Mouse (Mus musculus): ENCODE results near the gene Gosr2. TPM values are rescaled to one million over a fixed set of nuclear protein-coding genes. Genes with fewer than 3 reads are reported as not detected.

Gosr2 gene
- polyA plus RNA-seq (2015; fragmentation: Nextera tagmentation; extraction: Ambion mirVana) = 90.9 and 99.5 TPM in 2 replicates

GRCm38 (mm10) chr11:103697565-103698176 lies at the start of gene Gosr2:
Gosr2 (minus strand) TSS chr11:103697898.
- no peaks in the 10 kb centered on the region for H3K36me3 ChIP-seq (ENCODE audit: poor library complexity, severe bottlenecking)
- WGBS = under 1% methylated on average over 57 of the region's 57 CpGs

DNA sequence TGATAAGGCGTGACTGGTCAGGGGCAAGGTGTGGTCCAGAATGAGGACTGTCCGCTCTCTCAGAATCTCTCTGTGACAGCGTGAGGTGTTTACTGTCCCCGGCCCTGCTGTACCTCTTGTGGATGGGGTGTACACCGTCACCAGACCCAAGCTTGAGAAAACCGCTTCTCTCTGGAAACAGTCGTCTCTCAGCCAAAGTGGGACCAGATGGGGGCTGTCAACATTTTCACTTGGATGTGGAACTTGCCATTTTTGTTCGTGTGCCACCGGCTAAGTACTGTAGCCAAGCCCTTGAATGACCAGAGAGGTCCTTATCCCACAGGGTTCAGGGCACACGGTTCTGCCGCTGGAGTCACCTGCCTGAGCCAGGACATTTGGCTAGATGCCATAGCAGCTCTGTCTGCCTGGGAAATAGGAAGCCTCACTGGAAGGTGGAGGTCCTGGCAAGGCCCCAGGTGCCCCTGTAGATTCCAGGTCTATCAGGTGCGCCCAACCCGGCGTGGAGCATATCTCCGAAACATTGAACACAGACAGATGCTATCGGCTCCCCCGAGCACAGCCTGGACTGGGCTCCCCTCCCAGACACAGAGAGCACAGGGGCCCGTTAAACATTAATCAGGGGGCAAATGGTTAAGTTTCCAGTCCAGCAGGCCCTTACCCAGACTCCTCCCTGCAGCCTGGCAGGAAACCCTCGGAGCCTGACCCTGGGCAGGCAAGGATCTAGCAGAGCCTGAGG lies 37.5 kb upstream of the Gosr2 start:
- H3K36me3 ChIP-seq (ENCODE audit: poor library complexity, severe bottlenecking) = no peaks in the 10 kb centered on the region
- no peaks in the 10 kb centered on the region for H3K9me3 ChIP-seq (replicated peaks)
- no peaks in the 10 kb centered on the region for H3K4me1 ChIP-seq
- H3K27me3 ChIP-seq = peaks cover 12% of the 10 kb centered on the region; the same call in 1 of the 2 replicates
- H3K4me3 ChIP-seq = no peak overlapping the region
- H3K27ac ChIP-seq = no peak overlapping the region
- H3K4me2 ChIP-seq = no peak overlapping the region
- 76% methylated on average over 19 of the region's 19 CpGs for WGBS
- H3K9ac ChIP-seq = no peak overlapping the region
- ATAC-seq = no peak

More at GRCm38 (mm10) chr11:103697565-103698176, at the start of gene Gosr2:
- Histone ChIP-seq H3K27me3 (no peaks in the 10 kb centered on the region), H3K4me3 (peak within 1 kb of the TSS; percentile 94), H3K4me2 (peak within 1 kb of the TSS; percentile 68), H3K9me3 (replicated peaks) (no peaks in the 10 kb centered on the region), H3K4me1 (peaks cover 23% of the 10 kb centered on the region), H3K9ac (peak within 1 kb of the TSS; percentile 90), H3K27ac (peak within 1 kb of the TSS; percentile 96)
- peak; percentile 98 for ATAC-seq

GRCm38 (mm10) chr11:103734411-103735045 lies 36.8 kb upstream of the Gosr2 start:
- Histone ChIP-seq H3K36me3 (ENCODE audit: poor library complexity, severe bottlenecking) (no peaks in the 10 kb centered on the region), H3K27me3 (peaks cover 7% of the 10 kb centered on the region; the same call in 1 of the 2 replicates), H3K4me1 (no peaks in the 10 kb centered on the region), H3K9me3 (replicated peaks) (no peaks in the 10 kb centered on the region), H3K4me3 (no peak overlapping the region), H3K27ac (no peak overlapping the region), H3K4me2 (no peak overlapping the region), H3K9ac (no peak overlapping the region)
- 73% methylated on average over 5 of the region's 5 CpGs for WGBS
- no peak for ATAC-seq

- WGBS = 93% methylated on average over 2 of the region's 2 CpGs
- Histone ChIP-seq H3K4me2 (no peak overlapping the region), H3K27me3 (peaks cover 5% of the 10 kb centered on the region; the same call in 1 of the 2 replicates), H3K27ac (no peak overlapping the region), H3K4me1 (no peaks in the 10 kb centered on the region), H3K36me3 (ENCODE audit: poor library complexity, severe bottlenecking) (no peaks in the 10 kb centered on the region), H3K9me3 (replicated peaks) (no peaks in the 10 kb centered on the region), H3K4me3 (no peak overlapping the region), H3K9ac (no peak overlapping the region)
- ATAC-seq = no peak
Observed at GRCm38 (mm10) chr11:103733961-103734360, 36.3 kb upstream of the Gosr2 start.

GRCm38 (mm10) chr11:103733069-103733468 lies 35.4 kb upstream of the Gosr2 start:
- H3K4me2 ChIP-seq = no peak overlapping the region
- 70% methylated on average over 4 of the region's 4 CpGs for WGBS
- no peak overlapping the region for H3K9ac ChIP-seq
- H3K27me3 ChIP-seq = peaks cover 5% of the 10 kb centered on the region; the same call in 1 of the 2 replicates
- H3K9me3 ChIP-seq (replicated peaks) = no peaks in the 10 kb centered on the region
- ATAC-seq = no peak
- H3K27ac ChIP-seq = no peak overlapping the region
- H3K4me3 ChIP-seq = no peak overlapping the region
- no peaks in the 10 kb centered on the region for H3K36me3 ChIP-seq (ENCODE audit: poor library complexity, severe bottlenecking)
- no peaks in the 10 kb centered on the region for H3K4me1 ChIP-seq

GRCm38 (mm10) chr11:103732306-103732705 lies 34.6 kb upstream of the Gosr2 start:
- WGBS = 78% methylated on average over 7 of the region's 7 CpGs
- Histone ChIP-seq H3K4me3 (no peak overlapping the region), H3K27me3 (peaks cover 5% of the 10 kb centered on the region; the same call in 1 of the 2 replicates), H3K9me3 (replicated peaks) (no peaks in the 10 kb centered on the region), H3K36me3 (ENCODE audit: poor library complexity, severe bottlenecking) (no peaks in the 10 kb centered on the region), H3K27ac (no peak overlapping the region), H3K4me2 (no peak overlapping the region), H3K4me1 (no peaks in the 10 kb centered on the region), H3K9ac (no peak overlapping the region)
- no peak for ATAC-seq

DNA sequence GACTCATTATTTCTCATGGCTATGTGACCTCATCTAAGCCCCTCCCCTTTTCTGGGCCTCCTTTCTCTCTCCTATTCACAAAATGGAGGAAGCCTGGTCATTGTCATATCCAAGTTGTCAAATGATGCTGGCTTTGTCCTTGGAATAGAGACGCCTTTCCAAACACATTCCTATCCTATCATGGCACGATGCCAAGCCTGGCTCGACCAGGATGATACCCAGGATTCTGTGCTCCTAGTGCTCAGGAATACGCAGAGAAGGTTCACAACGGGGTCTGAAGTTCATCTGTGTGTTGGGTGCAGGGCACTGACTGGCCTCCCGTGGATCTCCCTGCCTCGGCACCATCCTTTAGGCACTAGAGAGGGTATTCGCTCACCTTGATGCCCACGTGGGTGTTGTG lies 33.9 kb upstream of the Gosr2 start:
- H3K27me3 ChIP-seq = peaks cover 5% of the 10 kb centered on the region; the same call in 1 of the 2 replicates
- no peaks in the 10 kb centered on the region for H3K4me1 ChIP-seq
- no peak overlapping the region for H3K9ac ChIP-seq
- no peak for ATAC-seq
- H3K9me3 ChIP-seq (replicated peaks) = no peaks in the 10 kb centered on the region
- H3K36me3 ChIP-seq (ENCODE audit: poor library complexity, severe bottlenecking) = no peaks in the 10 kb centered on the region
- H3K4me2 ChIP-seq = no peak overlapping the region
- WGBS = 79% methylated on average over 9 of the region's 9 CpGs
- no peak overlapping the region for H3K4me3 ChIP-seq
- H3K27ac ChIP-seq = no peak overlapping the region

GRCm38 (mm10) chr11:103729282-103729985 lies 31.7 kb upstream of the Gosr2 start:
- 75% methylated on average over 9 of the region's 9 CpGs for WGBS
- no peak overlapping the region for H3K4me3 ChIP-seq

GRCm38 (mm10) chr11:103724331-103724771 lies 26.7 kb upstream of the Gosr2 start:
- H3K9ac ChIP-seq = no peak overlapping the region
- peaks cover 3% of the 10 kb centered on the region; the same call in 1 of the 2 replicates for H3K9me3 ChIP-seq (replicated peaks)
- H3K4me3 ChIP-seq = no peak overlapping the region
- peak overlapping the region; percentile 19; the same call in 1 of the 2 replicates for H3K27ac ChIP-seq
- H3K36me3 ChIP-seq (ENCODE audit: poor library complexity, severe bottlenecking) = no peaks in the 10 kb centered on the region
- peaks cover 12% of the 10 kb centered on the region for H3K4me1 ChIP-seq
- 0 out of 2 replicates have a peak, but pooled peaks have one; percentile 36 for ATAC-seq
- H3K27me3 ChIP-seq = no peaks in the 10 kb centered on the region
- WGBS = 76% methylated on average over 11 of the region's 11 CpGs
- no peak overlapping the region for H3K4me2 ChIP-seq

More at GRCm38 (mm10) chr11:103729282-103729985, 31.7 kb upstream of the Gosr2 start:
- Histone ChIP-seq H3K27me3 (peaks cover 5% of the 10 kb centered on the region; the same call in 1 of the 2 replicates), H3K27ac (no peak overlapping the region), H3K9ac (no peak overlapping the region), H3K36me3 (ENCODE audit: poor library complexity, severe bottlenecking) (no peaks in the 10 kb centered on the region), H3K4me2 (no peak overlapping the region), H3K4me1 (no peaks in the 10 kb centered on the region), H3K9me3 (replicated peaks) (peaks cover 3% of the 10 kb centered on the region; the same call in 1 of the 2 replicates)
- no peak for ATAC-seq

DNA sequence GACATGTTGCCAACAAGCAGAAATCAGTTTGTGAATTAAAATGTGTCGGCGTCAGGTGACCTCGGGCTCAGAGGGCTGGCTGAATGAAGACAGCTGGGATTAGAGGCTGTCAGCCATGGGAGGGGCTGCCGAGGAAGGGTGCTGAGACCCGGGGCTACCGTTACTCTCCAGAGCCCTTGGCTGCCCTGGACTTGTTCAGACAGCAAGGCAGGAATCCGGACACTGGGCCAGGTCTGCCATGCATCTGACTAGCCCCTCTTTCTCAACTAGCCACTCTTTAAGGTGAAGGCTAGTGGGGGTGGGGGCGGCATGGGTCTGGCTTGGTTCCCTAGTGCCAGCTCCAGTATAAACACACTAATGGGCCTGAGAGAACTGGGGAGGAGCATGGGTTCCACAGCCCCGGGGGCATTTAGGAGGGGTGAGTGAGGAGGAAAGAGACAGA lies 24.4 kb upstream of the Gosr2 start:
- 23% methylated on average over 9 of the region's 9 CpGs for WGBS
- H3K9me3 ChIP-seq (replicated peaks) = peaks cover 3% of the 10 kb centered on the region; the same call in 1 of the 2 replicates
- peak overlapping the region; percentile 50 for H3K4me2 ChIP-seq

DNA sequence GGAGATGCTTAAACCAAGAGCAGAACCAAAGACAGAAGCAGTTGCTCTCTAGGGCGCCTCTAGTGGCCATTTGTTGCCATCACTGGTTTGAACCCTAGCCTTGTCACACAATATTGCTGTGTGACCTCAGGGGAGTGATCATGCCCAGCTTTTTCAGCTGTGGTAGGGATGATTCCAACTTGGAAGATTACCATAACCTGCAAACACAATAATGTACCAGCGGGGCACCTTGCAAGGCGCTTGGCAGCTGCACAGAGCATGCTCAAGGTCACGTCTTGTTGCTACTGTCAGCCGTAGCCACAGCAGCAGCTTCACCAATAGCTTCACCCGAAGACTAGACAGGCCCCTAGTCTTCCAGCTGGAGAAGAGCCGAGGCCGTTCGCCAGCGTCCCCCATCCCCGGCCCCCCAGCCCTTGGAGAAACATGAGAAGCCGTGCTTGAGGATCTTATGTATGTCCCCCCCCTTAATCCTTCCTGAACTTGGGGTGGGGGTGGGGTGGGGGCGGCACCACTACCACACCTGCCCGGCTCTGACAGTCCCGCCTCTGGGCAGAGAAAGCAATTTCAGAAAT lies 23.9 kb upstream of the Gosr2 start:
- peaks cover 12% of the 10 kb centered on the region for H3K4me1 ChIP-seq
- H3K36me3 ChIP-seq (ENCODE audit: poor library complexity, severe bottlenecking) = no peaks in the 10 kb centered on the region
- WGBS = 35% methylated on average over 15 of the region's 15 CpGs
- H3K4me3 ChIP-seq = 0 out of 2 replicates have a peak overlapping the region, but pooled peaks have one; percentile 2
- H3K9ac ChIP-seq = no peak overlapping the region
- peak; percentile 61; the same call in 1 of the 2 replicates for ATAC-seq
- peaks cover 3% of the 10 kb centered on the region; the same call in 1 of the 2 replicates for H3K9me3 ChIP-seq (replicated peaks)
- H3K27ac ChIP-seq = no peak overlapping the region
- peak overlapping the region; percentile 50 for H3K4me2 ChIP-seq
- H3K27me3 ChIP-seq = no peaks in the 10 kb centered on the region

More for the DNA sequence above, 24.4 kb upstream of the Gosr2 start:
- Histone ChIP-seq H3K9ac (no peak overlapping the region), H3K27ac (peak overlapping the region; percentile 32; the same call in 1 of the 2 replicates), H3K4me1 (peaks cover 12% of the 10 kb centered on the region), H3K36me3 (ENCODE audit: poor library complexity, severe bottlenecking) (no peaks in the 10 kb centered on the region), H3K27me3 (no peaks in the 10 kb centered on the region), H3K4me3 (no peak overlapping the region)
- ATAC-seq = peak; percentile 63; the same call in 1 of the 2 replicates
